Mouse (Mus musculus) intestine, embryonic 15.5 days (tissue): ENCODE data around the gene Wdr82. TPM values are rescaled to one million over a fixed set of nuclear protein-coding genes. Genes with fewer than 3 reads are reported as not detected.
"Not testable (repeated sequence)": the region's sequence is repeated elsewhere in the genome, so short reads cannot be mapped to it uniquely, and the experiment has no call there.

ENCODE experiments used
- ATAC-seq: fragments of 200-750 bp; cut with Nextera tagmentation; 2 replicates; pipeline ENCODE4 v1.8.0; 2017; ENCODE audit warnings: moderate TSS enrichment, moderate library complexity
- H3K27ac ChIP-seq: fragments of 300-500 bp; sonication (generic); 2 replicates; pipeline ENCODE4 v1.5.1; 2015; ENCODE audit warnings: mild to moderate bottlenecking, inconsistent platforms
- H3K27me3 ChIP-seq: fragments of 300-500 bp; sonication (generic); replicated peaks from 2 replicates; pipeline ENCODE4 v1.6.1; 2015; ENCODE audit warnings: inconsistent platforms
- H3K36me3 ChIP-seq: fragments of 300-500 bp; sonication (generic); 2 replicates; pipeline ENCODE4 v1.6.1; 2015; ENCODE audit warnings: inconsistent platforms
- H3K4me1 ChIP-seq: fragments of 300-500 bp; sonication (generic); replicated peaks from 2 replicates; pipeline ENCODE4 v1.6.1; 2015; ENCODE audit warnings: inconsistent platforms
- H3K4me2 ChIP-seq: fragments of 300-500 bp; sonication (generic); replicated peaks from 2 replicates; pipeline ENCODE4 v1.6.1; 2015; ENCODE audit warnings: mild to moderate bottlenecking, inconsistent platforms
- H3K4me3 ChIP-seq: fragments of 300-500 bp; sonication (generic); replicated peaks from 2 replicates; pipeline ENCODE4 v1.5.1; 2015; ENCODE audit warnings: inconsistent platforms
- H3K9ac ChIP-seq: fragments of 300-500 bp; sonication (generic); 2 replicates; pipeline ENCODE4 v1.6.1; 2015; ENCODE audit warnings: inconsistent platforms
- H3K9me3 ChIP-seq: fragments of 300-500 bp; sonication (generic); 2 replicates; pipeline ENCODE4 v1.6.1; 2016; ENCODE audit warnings: inconsistent platforms
- WGBS: fragments of 180-500 bp; shearing (Covaris S2); methylation state at CpG from one replicate; pipeline ENCODE4 v1.1.7; 2015; 5-methylcytosine and 5-hydroxymethylcytosine counted together
- polyA plus RNA-seq: library from polyadenylated mRNA; unstranded; fragments of >200 nt; fragmentation: Nextera tagmentation; extraction: Ambion mirVana; gene quantifications from 2 replicates; pipeline ENCODE4 v1.2.1, GENCODE M21; 2015

Gene Wdr82
- polyA plus RNA-seq, 1 experiment from 2014 or later, result 19.0 TPM

GRCm38 (mm10) chr9:106167703-106168102 is 3.0 kb upstream of the Wdr82 start:
- Histone ChIP-seq H3K27me3 (no peaks in the 10 kb centered on the region), H3K4me3 (no peak overlapping the region), H3K36me3 (no peaks in the 10 kb centered on the region), H3K4me2 (no peak overlapping the region), H3K27ac (no peak overlapping the region), H3K9ac (no peak overlapping the region), H3K4me1 (no peaks in the 10 kb centered on the region; the same call in 1 of the 2 replicates), H3K9me3 (no peaks in the 10 kb centered on the region)
- ATAC-seq, result no peak
- 44% methylated on average over 1 of the region's 1 CpGs for WGBS

- 76% methylated on average over 1 of the region's 1 CpGs for WGBS
- not testable (repeated sequence) for H3K4me2 ChIP-seq, H3K27ac ChIP-seq, H3K36me3 ChIP-seq, H3K27me3 ChIP-seq, H3K9me3 ChIP-seq, H3K4me3 ChIP-seq, ATAC-seq, H3K4me1 ChIP-seq, H3K9ac ChIP-seq
These were observed 1.7 kb upstream of the Wdr82 start for GRCm38 (mm10) chr9:106169006-106169405.

DNA sequence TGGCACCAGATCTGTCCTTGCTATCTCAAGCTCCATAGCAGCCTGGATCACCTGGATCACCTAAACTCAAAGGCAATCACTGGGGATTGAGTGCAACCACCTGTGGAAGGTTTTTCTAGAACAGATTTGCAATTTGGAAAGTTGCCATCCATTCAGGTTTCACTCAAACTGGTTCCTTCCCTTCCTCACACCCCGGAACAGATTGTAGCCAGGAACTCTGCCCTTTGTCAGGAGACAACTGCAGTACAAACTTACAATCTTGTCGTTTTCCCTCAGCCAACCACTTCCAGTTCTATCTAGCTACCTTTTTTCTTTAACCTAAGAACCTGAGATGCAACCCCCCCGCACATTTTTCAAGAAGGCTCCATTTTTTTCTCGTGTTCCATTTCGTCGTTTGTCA is 811 bp upstream of the Wdr82 start:
- H3K27me3 ChIP-seq, result no peaks in the 10 kb centered on the region
- H3K27ac ChIP-seq, result 0 out of 2 replicates have a peak overlapping the region, but pooled peaks have one; percentile 98
- H3K9me3 ChIP-seq, result no peaks in the 10 kb centered on the region
- WGBS, result 31% methylated on average over 6 of the region's 6 CpGs
- no peak overlapping the region for H3K4me3 ChIP-seq
- peak overlapping the region; percentile 93 for H3K4me2 ChIP-seq
- H3K4me1 ChIP-seq, result peaks cover 11% of the 10 kb centered on the region; the same call in 1 of the 2 replicates
- no peak for ATAC-seq
- no peaks in the 10 kb centered on the region for H3K36me3 ChIP-seq
- no peak overlapping the region for H3K9ac ChIP-seq

DNA sequence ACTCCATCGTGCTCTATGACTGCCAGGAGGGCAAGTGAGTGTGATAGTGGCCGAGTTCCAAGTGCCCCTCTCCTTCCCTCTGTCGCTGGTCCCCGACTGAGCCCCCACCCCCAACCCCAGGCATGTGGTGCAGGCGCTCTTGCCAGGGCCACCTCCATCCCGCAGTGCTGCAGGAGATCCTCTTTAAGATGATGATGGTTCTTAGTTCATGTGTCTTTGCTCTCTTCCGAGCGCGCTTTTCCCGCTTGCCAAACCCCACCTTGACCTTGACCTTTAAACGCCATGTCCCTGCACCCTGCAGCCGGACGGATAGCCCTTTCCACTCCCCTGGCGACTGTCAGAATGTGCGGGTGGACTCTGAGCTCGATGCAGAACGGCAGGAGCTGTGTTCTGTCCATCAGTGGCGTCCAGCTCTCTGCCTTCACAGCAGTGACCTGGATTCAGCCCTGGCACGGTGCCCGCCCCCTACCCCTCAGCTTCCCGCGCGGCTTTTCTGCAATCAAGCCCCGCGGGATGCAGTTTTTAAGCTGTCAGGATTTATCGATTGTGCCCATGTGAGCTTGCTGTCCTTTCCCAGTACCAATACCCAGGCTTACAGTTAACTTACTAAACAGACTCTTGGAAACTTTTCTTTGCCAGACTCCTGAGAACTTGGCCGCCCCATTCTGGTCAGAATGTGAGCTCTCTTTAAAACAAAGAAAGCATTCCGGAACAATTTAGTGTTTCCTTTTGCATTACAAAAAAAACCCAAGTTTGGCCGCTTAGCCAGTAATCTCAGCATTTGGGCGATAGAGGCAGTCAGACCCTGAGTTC is 824 bp downstream of the Wdr82 start:
- peak overlapping the region; percentile 89 for H3K9ac ChIP-seq
- no peaks in the 10 kb centered on the region for H3K36me3 ChIP-seq
- under 1% methylated on average over 30 of the region's 30 CpGs for WGBS
- peaks cover 16% of the 10 kb centered on the region; the same call in 1 of the 2 replicates for H3K4me1 ChIP-seq
- no peaks in the 10 kb centered on the region for H3K9me3 ChIP-seq
- H3K4me3 ChIP-seq, result peak overlapping the region; percentile 89
- no peaks in the 10 kb centered on the region for H3K27me3 ChIP-seq
- peak overlapping the region; percentile 60 for H3K4me2 ChIP-seq
- H3K27ac ChIP-seq, result peak overlapping the region; percentile 98
- peak; percentile 56 for ATAC-seq

DNA sequence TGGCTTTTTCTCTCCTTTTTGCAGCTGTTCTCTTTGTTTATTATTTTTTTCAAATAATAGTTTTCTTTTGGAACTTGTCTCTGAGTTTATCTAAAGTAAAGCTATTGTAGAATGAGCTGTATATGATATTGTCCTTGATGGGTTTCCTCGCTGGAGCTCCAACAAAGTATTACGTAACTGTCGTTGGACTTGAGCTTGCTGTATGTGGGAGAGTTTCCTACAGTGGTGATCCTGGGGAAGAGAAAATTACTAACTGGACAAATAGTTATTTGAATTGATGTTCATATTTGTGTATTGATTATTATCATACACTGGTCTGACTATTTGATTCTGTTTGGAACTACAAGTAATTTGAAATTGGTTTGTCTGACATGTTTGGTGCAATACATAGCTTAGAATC is 1.8 kb downstream of the Wdr82 start:
- Histone ChIP-seq H3K36me3 (no peaks in the 10 kb centered on the region), H3K4me3 (peak overlapping the region; percentile 89), H3K9ac (no peak overlapping the region), H3K4me2 (peak overlapping the region; percentile 60), H3K9me3 (no peaks in the 10 kb centered on the region), H3K27ac (no peak overlapping the region), H3K27me3 (no peaks in the 10 kb centered on the region), H3K4me1 (peaks cover 16% of the 10 kb centered on the region; the same call in 1 of the 2 replicates)
- no peak for ATAC-seq
- 2% methylated on average over 3 of the region's 3 CpGs for WGBS

- no peak for ATAC-seq
- H3K9ac ChIP-seq, result no peak overlapping the region
These were observed 2.6 kb downstream of the Wdr82 start for GRCm38 (mm10) chr9:106173363-106173762.

GRCm38 (mm10) chr9:106175552-106176200 is 4.9 kb downstream of the Wdr82 start:
- Histone ChIP-seq H3K4me1 (peaks cover 16% of the 10 kb centered on the region; the same call in 1 of the 2 replicates), H3K27ac (no peak overlapping the region), H3K9me3 (no peaks in the 10 kb centered on the region), H3K27me3 (no peaks in the 10 kb centered on the region), H3K9ac (no peak overlapping the region), H3K4me2 (no peak overlapping the region), H3K36me3 (0 out of 2 replicates have a peak, but pooled peaks cover 3% of the 10 kb centered on the region), H3K4me3 (no peak overlapping the region)
- ATAC-seq, result no peak
- WGBS, result 62% methylated on average over 3 of the region's 3 CpGs

More at GRCm38 (mm10) chr9:106173363-106173762, 2.6 kb downstream of the Wdr82 start:
- no peaks in the 10 kb centered on the region for H3K9me3 ChIP-seq
- H3K27ac ChIP-seq, result no peak overlapping the region
- H3K4me2 ChIP-seq, result peak overlapping the region; percentile 60
- 61% methylated on average over 2 of the region's 2 CpGs for WGBS
- H3K4me1 ChIP-seq, result peaks cover 16% of the 10 kb centered on the region; the same call in 1 of the 2 replicates
- peak overlapping the region; percentile 20 for H3K4me3 ChIP-seq
- H3K36me3 ChIP-seq, result no peaks in the 10 kb centered on the region
- no peaks in the 10 kb centered on the region for H3K27me3 ChIP-seq

GRCm38 (mm10) chr9:106176769-106177168 is 6.0 kb downstream of the Wdr82 start:
- no peak for ATAC-seq
- no peak overlapping the region for H3K4me3 ChIP-seq
- peaks cover 9% of the 10 kb centered on the region; the same call in 1 of the 2 replicates for H3K36me3 ChIP-seq

GRCm38 (mm10) chr9:106177799-106178198 is 7.1 kb downstream of the Wdr82 start:
- no peak overlapping the region for H3K27ac ChIP-seq
- H3K4me3 ChIP-seq, result no peak overlapping the region
- H3K27me3 ChIP-seq, result no peaks in the 10 kb centered on the region
- no peak for ATAC-seq
- H3K4me1 ChIP-seq, result peaks cover 16% of the 10 kb centered on the region; the same call in 1 of the 2 replicates
- no peaks in the 10 kb centered on the region for H3K9me3 ChIP-seq
- 85% methylated on average over 6 of the region's 6 CpGs for WGBS
- no peak overlapping the region for H3K4me2 ChIP-seq
- peaks cover 15% of the 10 kb centered on the region; the same call in 1 of the 2 replicates for H3K36me3 ChIP-seq
- H3K9ac ChIP-seq, result no peak overlapping the region

More at GRCm38 (mm10) chr9:106176769-106177168, 6.0 kb downstream of the Wdr82 start:
- peaks cover 16% of the 10 kb centered on the region; the same call in 1 of the 2 replicates for H3K4me1 ChIP-seq
- no peaks in the 10 kb centered on the region for H3K9me3 ChIP-seq
- H3K27me3 ChIP-seq, result no peaks in the 10 kb centered on the region
- no peak overlapping the region for H3K27ac ChIP-seq
- no peak overlapping the region for H3K4me2 ChIP-seq
- H3K9ac ChIP-seq, result no peak overlapping the region
- WGBS, result 60% methylated on average over 5 of the region's 5 CpGs

- no peaks in the 10 kb centered on the region for H3K9me3 ChIP-seq
- ATAC-seq, result no peak
- WGBS, result 74% methylated on average over 2 of the region's 2 CpGs
- H3K4me3 ChIP-seq, result no peak overlapping the region
- H3K36me3 ChIP-seq, result peaks cover 30% of the 10 kb centered on the region
- H3K4me2 ChIP-seq, result no peak overlapping the region
- no peaks in the 10 kb centered on the region for H3K27me3 ChIP-seq
- H3K27ac ChIP-seq, result no peak overlapping the region
- no peak overlapping the region for H3K9ac ChIP-seq
- peaks cover 9% of the 10 kb centered on the region; the same call in 1 of the 2 replicates for H3K4me1 ChIP-seq
These were observed 8.7 kb downstream of the Wdr82 start for GRCm38 (mm10) chr9:106179454-106179853.

GRCm38 (mm10) chr9:106179964-106180363 is 9.2 kb downstream of the Wdr82 start:
- Histone ChIP-seq H3K4me3 (no peak overlapping the region), H3K9me3 (no peaks in the 10 kb centered on the region), H3K4me2 (no peak overlapping the region), H3K4me1 (peaks cover 5% of the 10 kb centered on the region; the same call in 1 of the 2 replicates), H3K27me3 (no peaks in the 10 kb centered on the region), H3K9ac (no peak overlapping the region), H3K27ac (no peak overlapping the region), H3K36me3 (peaks cover 36% of the 10 kb centered on the region)
- 93% methylated on average over 3 of the region's 3 CpGs for WGBS
- ATAC-seq, result no peak

GRCm38 (mm10) chr9:106182146-106182545 is 11.4 kb downstream of the Wdr82 start:
- ATAC-seq, result no peak
- 90% methylated on average over 4 of the region's 4 CpGs for WGBS
- Histone ChIP-seq H3K27me3 (no peaks in the 10 kb centered on the region), H3K27ac (no peak overlapping the region), H3K9ac (no peak overlapping the region), H3K36me3 (peaks cover 48% of the 10 kb centered on the region), H3K4me1 (no peaks in the 10 kb centered on the region), H3K4me3 (no peak overlapping the region), H3K9me3 (no peaks in the 10 kb centered on the region), H3K4me2 (no peak overlapping the region)
